8 mouse cellular contexts compared by ENCODE assay signal in genomic region chr5:120117161-120117560, GRCm38 (mm10). TPM values are rescaled to one million over a fixed set of nuclear protein-coding genes. Genes with fewer than 3 reads are reported as not detected.
DNase-seq lines count a peak whose midpoint lies in the region; ATAC-seq and TF ChIP-seq lines count a peak whose summit lies in the region.
"Not testable (repeated sequence)": the region's sequence is repeated elsewhere in the genome, so short reads cannot be mapped to it uniquely, and the experiment has no call there.

No protein-coding gene starts in this region.

- DNase-seq in embryonic facial prominence, embryonic 11.5 days (ENCODE audit: low spot score); hindbrain, embryonic 11.5 days (ENCODE audit: low spot score); liver, embryonic 14.5 days (ENCODE audit: low read depth in 3 of 3, low spot score in 3 of 3): not testable (repeated sequence)

- not testable (repeated sequence) for TF ChIP-seq CTCF in E14TG2a.4 (conservative IDR thresholded peaks at IDR 0.05; ENCODE audit: low read length); liver, embryonic 14.5 days (IDR thresholded peaks at IDR 0.05; ENCODE audit: low read depth)

- TF ChIP-seq EP300 in liver, embryonic 14.5 days (IDR thresholded peaks at IDR 0.05; ENCODE audit: low read depth), result not testable (repeated sequence)

- 46% methylated on average over 3 of the region's 3 CpGs for WGBS in embryonic facial prominence, embryonic 11.5 days
- 43% methylated on average over 3 of the region's 3 CpGs for WGBS in forebrain, embryonic 16.5 days
- 46% methylated on average over 3 of the region's 3 CpGs for WGBS in hindbrain, embryonic 11.5 days
- 48% methylated on average over 3 of the region's 3 CpGs for WGBS in kidney, embryonic 16.5 days
- 31% methylated on average over 3 of the region's 3 CpGs for WGBS in liver, embryonic 14.5 days (ENCODE audit: insufficient replicate concordance)
- WGBS in midbrain, embryonic 13.5 days, result 49% methylated on average over 3 of the region's 3 CpGs
- 51% methylated on average over 3 of the region's 3 CpGs for WGBS in stomach, embryonic 15.5 days

- H3K27ac ChIP-seq in embryonic facial prominence, embryonic 11.5 days (replicated peaks; ENCODE audit: low read depth, low read length); forebrain, embryonic 16.5 days (ENCODE audit: low read length); hindbrain, embryonic 11.5 days (ENCODE audit: low read depth, low read length); kidney, embryonic 16.5 days (ENCODE audit: low read length); liver, embryonic 14.5 days; midbrain, embryonic 13.5 days; stomach, embryonic 15.5 days: not testable (repeated sequence)

- not testable (repeated sequence) for H3K9me3 ChIP-seq in E14TG2a.4 (ENCODE audit: low read length); embryonic facial prominence, embryonic 11.5 days (replicated peaks; ENCODE audit: control insufficient read depth, low read length); forebrain, embryonic 16.5 days (ENCODE audit: control insufficient read depth, low read length); hindbrain, embryonic 11.5 days (ENCODE audit: control insufficient read depth, low read length); kidney, embryonic 16.5 days (ENCODE audit: low read length); liver, embryonic 14.5 days (ENCODE audit: control insufficient read depth, low read length); midbrain, embryonic 13.5 days; stomach, embryonic 15.5 days

- peaks cover 28% of the 10 kb centered on the region for H3K4me1 ChIP-seq in E14TG2a.4 (replicated peaks; ENCODE audit: low read depth, low read length)
- H3K4me1 ChIP-seq in embryonic facial prominence, embryonic 11.5 days (ENCODE audit: control insufficient read depth, insufficient read depth, low read length); forebrain, embryonic 16.5 days (replicated peaks; ENCODE audit: control insufficient read depth, insufficient read depth, low read length); hindbrain, embryonic 11.5 days (replicated peaks; ENCODE audit: control insufficient read depth, insufficient read depth, low read length); kidney, embryonic 16.5 days (ENCODE audit: insufficient read depth, low read length); liver, embryonic 14.5 days (replicated peaks; ENCODE audit: control insufficient read depth in 2 of 2, insufficient read depth in 2 of 2, low read length in 1 of 2); midbrain, embryonic 13.5 days (replicated peaks); stomach, embryonic 15.5 days: not testable (repeated sequence)

- H3K4me3 ChIP-seq in E14TG2a.4 (replicated peaks; ENCODE audit: low read length), result peak overlapping the region; percentile 93
- H3K4me3 ChIP-seq in embryonic facial prominence, embryonic 11.5 days (ENCODE audit: low read depth, low read length), result peak overlapping the region; percentile 81
- H3K4me3 ChIP-seq in forebrain, embryonic 16.5 days (replicated peaks; ENCODE audit: low read length), result peak overlapping the region; percentile 87
- peak overlapping the region; percentile 74 for H3K4me3 ChIP-seq in hindbrain, embryonic 11.5 days (ENCODE audit: low read depth, low read length)
- H3K4me3 ChIP-seq in kidney, embryonic 16.5 days (ENCODE audit: low read length), result peak overlapping the region; percentile 80
- H3K4me3 ChIP-seq in liver, embryonic 14.5 days (ENCODE audit: insufficient read depth in 1 of 2, low read depth in 2 of 2, low read length in 2 of 2), result peak overlapping the region; percentile 87 to 98; a peak in 3 of 4 replicates
- peak overlapping the region; percentile 83 for H3K4me3 ChIP-seq in midbrain, embryonic 13.5 days (replicated peaks)
- peak overlapping the region; percentile 84 for H3K4me3 ChIP-seq in stomach, embryonic 15.5 days (replicated peaks)

- peak overlapping the region; percentile 68 for H3K4me2 ChIP-seq in embryonic facial prominence, embryonic 11.5 days (ENCODE audit: low read depth, low read length)
- peak overlapping the region; percentile 98 for H3K4me2 ChIP-seq in forebrain, embryonic 16.5 days (ENCODE audit: low read length)
- H3K4me2 ChIP-seq in hindbrain, embryonic 11.5 days (replicated peaks; ENCODE audit: low read depth, low read length), result peak overlapping the region; percentile 90
- H3K4me2 ChIP-seq in kidney, embryonic 16.5 days (replicated peaks; ENCODE audit: low read depth, low read length), result peak overlapping the region; percentile 95
- peak overlapping the region; percentile 90 for H3K4me2 ChIP-seq in liver, embryonic 14.5 days (ENCODE audit: low read depth)
- peak overlapping the region; percentile 85 for H3K4me2 ChIP-seq in midbrain, embryonic 13.5 days (replicated peaks)
- peak overlapping the region; percentile 77 for H3K4me2 ChIP-seq in stomach, embryonic 15.5 days

- H3K9ac ChIP-seq in embryonic facial prominence, embryonic 11.5 days (replicated peaks; ENCODE audit: low read length); forebrain, embryonic 16.5 days (replicated peaks; ENCODE audit: low read depth, low read length); hindbrain, embryonic 11.5 days (ENCODE audit: low read depth, low read length); kidney, embryonic 16.5 days (replicated peaks; ENCODE audit: low read length); liver, embryonic 14.5 days (replicated peaks); midbrain, embryonic 13.5 days (replicated peaks); stomach, embryonic 15.5 days: not testable (repeated sequence)

- 0 out of 2 replicates have a peak, but pooled peaks cover 10% of the 10 kb centered on the region for H3K27me3 ChIP-seq in E14TG2a.4 (ENCODE audit: insufficient read depth, low read length)
- H3K27me3 ChIP-seq in embryonic facial prominence, embryonic 11.5 days (ENCODE audit: control insufficient read depth, insufficient read depth, low read length); forebrain, embryonic 16.5 days (replicated peaks; ENCODE audit: control insufficient read depth, insufficient read depth, low read length); hindbrain, embryonic 11.5 days (ENCODE audit: control insufficient read depth, insufficient read depth, low read length); kidney, embryonic 16.5 days (ENCODE audit: insufficient read depth, low read length); liver, embryonic 14.5 days (ENCODE audit: control insufficient read depth, insufficient read depth, low read length); midbrain, embryonic 13.5 days; stomach, embryonic 15.5 days (replicated peaks): not testable (repeated sequence)

- not testable (repeated sequence) for ATAC-seq in embryonic facial prominence, embryonic 11.5 days (replicated peaks; ENCODE audit: insufficient number of reproducible peaks, low FRiP score, low TSS enrichment, low read depth); forebrain, embryonic 16.5 days; hindbrain, embryonic 11.5 days (ENCODE audit: low FRiP score); kidney, embryonic 16.5 days (ENCODE audit: low FRiP score, low TSS enrichment); liver, embryonic 14.5 days (ENCODE audit: insufficient read depth); midbrain, embryonic 13.5 days; stomach, embryonic 15.5 days (ENCODE audit: insufficient read depth, low FRiP score, low read depth)

- peaks cover 44% of the 10 kb centered on the region for H3K36me3 ChIP-seq in E14TG2a.4 (ENCODE audit: insufficient read depth, low read length)
- not testable (repeated sequence) for H3K36me3 ChIP-seq in embryonic facial prominence, embryonic 11.5 days (replicated peaks; ENCODE audit: control insufficient read depth, insufficient read depth, low read depth, low read length); hindbrain, embryonic 11.5 days (ENCODE audit: control insufficient read depth, insufficient read depth, low read length); liver, embryonic 14.5 days (replicated peaks; ENCODE audit: control insufficient read depth, insufficient read depth, low read depth)
- peaks cover 15% of the 10 kb centered on the region for H3K36me3 ChIP-seq in forebrain, embryonic 16.5 days (ENCODE audit: control insufficient read depth, insufficient read depth)
- H3K36me3 ChIP-seq in kidney, embryonic 16.5 days (ENCODE audit: insufficient read depth, low read length), result peaks cover 31% of the 10 kb centered on the region
- peaks cover 38% of the 10 kb centered on the region for H3K36me3 ChIP-seq in midbrain, embryonic 13.5 days
- peaks cover 23% of the 10 kb centered on the region for H3K36me3 ChIP-seq in stomach, embryonic 15.5 days

RNA-seq across cellular contexts. Expression of gene Rbm19, which starts 0.9 kb away (rescaled TPM):
- 22.9 and 27.0 TPM in 2 replicates for polyA plus RNA-seq in embryonic facial prominence, embryonic 11.5 days (2014; fragmentation: Nextera tagmentation; extraction: Ambion mirVana)
- polyA plus RNA-seq in forebrain, embryonic 16.5 days (2015; fragmentation: Nextera tagmentation; extraction: Ambion mirVana), result 16.4 and 16.9 TPM in 2 replicates
- polyA plus RNA-seq in hindbrain, embryonic 11.5 days (2014; fragmentation: Nextera tagmentation; extraction: Ambion mirVana), result 23.0 and 28.7 TPM in 2 replicates
- 26.0 and 28.1 TPM in 2 replicates for polyA plus RNA-seq in kidney, embryonic 16.5 days (2015; fragmentation: Nextera tagmentation; extraction: Ambion mirVana)
- 6.7 and 6.8 TPM in 2 replicates for polyA plus RNA-seq in liver, embryonic 14.5 days (2012; rRNA removed)
- polyA plus RNA-seq in liver, embryonic 14.5 days (2014; fragmentation: Nextera tagmentation; extraction: Ambion mirVana), result 10.9 and 11.1 TPM in 2 replicates
- 18.8 and 19.1 TPM in 2 replicates for polyA plus RNA-seq in midbrain, embryonic 13.5 days (2015; fragmentation: Nextera tagmentation; extraction: Ambion mirVana)
- polyA plus RNA-seq in stomach, embryonic 15.5 days (2015; fragmentation: Nextera tagmentation; extraction: Ambion mirVana), result 23.0 and 23.4 TPM in 2 replicates
